Mouse (Mus musculus) frontal cortex, postnatal 10 days (tissue): ENCODE data around the gene Dnttip2.

ENCODE experiments used
- DNase-seq, 2 experiments: peaks; one replicate each; pipeline ENCODE4 v3.0.0; 2022; ENCODE audit warnings: low spot score in 2 of 2, mixed read lengths in 1 of 2

The Dnttip2 gene

DNA sequence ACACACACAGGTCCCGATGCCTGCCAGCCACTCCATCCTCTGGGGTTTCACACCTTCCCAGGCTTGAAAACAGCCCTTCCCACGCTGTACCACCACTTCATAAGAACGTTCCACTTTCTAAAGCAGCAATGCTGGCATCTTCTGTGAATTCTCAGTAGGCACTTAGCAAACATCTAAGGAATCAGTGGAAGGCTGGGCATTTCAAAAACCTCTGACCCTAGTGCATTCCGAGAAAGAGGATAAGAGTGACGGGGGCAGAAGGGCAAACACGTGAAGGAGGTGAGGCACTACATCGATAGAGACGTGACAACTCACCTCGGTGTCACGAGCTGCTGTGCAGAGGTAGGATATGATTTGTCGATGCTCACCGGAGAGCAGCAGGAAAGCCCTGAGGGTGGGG is 56.3 kb downstream of the Dnttip2 start:
- DNase-seq = no peak

DNA sequence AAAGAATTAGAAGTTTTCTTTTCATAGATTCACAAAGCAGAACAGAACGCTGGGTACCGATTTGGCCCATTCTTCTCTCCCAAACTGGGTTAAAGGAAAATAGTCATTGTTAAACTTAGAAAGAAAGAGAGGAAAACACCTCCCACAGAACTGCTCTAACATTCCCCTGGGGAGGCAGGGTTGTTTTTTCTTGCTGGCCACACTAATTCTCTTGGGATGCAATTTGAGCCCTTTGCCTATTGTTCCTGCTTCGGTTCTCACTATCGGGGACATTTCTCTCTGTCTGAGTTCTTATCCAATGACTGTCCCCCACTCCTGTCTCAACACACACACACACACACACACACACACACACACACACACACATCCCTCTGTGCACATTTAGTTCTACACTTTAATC is 59.3 kb downstream of the Dnttip2 start:
- no peak for DNase-seq

DNA sequence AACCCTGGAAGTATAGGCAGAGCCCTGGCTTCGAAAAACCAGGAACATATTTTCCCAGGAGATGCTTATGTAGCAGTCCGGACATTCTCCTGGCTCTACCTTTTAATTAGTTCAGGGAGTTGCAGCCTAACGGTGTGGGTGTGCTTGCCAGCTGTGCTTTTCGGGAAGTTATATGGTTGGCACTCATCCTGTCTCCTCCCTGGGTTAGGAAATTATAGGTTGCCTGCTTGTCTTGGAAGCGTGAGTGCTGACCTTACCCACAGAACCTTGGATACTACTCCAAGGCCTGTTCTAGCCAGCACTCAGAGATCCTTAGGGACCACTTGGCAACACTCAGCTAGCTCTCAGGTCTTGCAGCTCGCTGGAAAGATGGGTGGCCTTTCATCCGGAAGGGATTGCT is 59.7 kb downstream of the Dnttip2 start:
- DNase-seq = no peak

DNA sequence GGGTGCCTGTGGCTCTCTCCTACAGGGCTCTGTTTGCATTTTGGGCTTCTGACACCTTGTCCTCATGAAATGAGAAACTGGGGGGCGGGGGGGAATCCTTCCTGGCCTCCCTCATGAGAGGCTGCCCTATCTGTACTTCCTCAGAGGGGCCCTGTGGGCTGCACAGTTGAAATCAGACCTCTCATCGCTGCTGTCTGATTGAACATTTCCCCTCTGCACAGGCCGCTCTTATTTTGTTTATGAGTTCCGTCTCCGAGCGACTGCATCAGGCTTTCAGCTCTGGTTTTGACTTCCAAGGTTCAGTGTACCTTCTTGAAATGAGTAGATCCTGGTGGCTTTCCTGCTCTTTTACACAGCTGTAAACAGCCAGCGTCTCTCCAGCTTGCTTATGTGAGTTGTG is 60.2 kb downstream of the Dnttip2 start:
- DNase-seq = no peak
